Mouse (Mus musculus): Measurements from ENCODE around the gene Arhgap32. TPM values are rescaled to one million over a fixed set of nuclear protein-coding genes. Genes with fewer than 3 reads are reported as not detected.

The Arhgap32 gene
- polyA plus RNA-seq, 1 experiment from 2014 or later, result 4.1 TPM

DNA sequence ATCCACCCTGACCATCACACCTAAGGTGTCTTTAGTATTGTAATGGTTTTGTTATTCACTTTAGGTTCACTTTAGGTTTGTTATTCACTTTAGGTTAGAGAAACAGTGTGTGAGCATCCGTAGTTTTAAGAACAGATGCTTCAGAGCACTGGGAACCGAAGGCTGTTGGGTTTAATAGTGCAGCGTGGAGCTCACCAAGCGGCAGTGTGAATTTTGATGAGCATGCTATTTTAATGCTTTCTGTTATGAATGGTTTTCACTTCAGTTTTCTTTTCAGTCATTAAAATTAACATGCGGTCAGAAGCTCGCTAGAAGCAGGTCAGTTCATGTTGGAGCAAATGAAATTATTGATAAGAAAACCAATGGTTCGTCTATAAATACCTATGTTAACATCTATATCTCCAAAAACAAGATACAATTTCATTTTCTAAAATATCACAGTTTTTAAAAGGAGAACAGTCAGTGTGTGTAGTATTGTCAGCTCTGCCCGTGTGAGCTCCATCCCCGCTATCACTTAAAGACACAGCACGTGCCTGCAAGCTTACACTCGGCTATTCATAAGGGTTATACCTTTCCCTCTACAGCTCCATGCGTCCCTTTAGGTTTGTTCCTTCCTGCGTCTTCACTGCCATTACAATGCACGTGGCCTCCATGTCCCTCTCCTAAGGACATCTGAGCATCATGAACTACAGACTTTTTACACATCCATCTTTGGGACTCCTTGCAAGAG is 21.9 kb downstream of the Arhgap32 start:
- Histone ChIP-seq H3K9me3 (ENCODE audit: control insufficient read depth, low read length) (no peaks in the 10 kb centered on the region), H3K9ac (ENCODE audit: low read length) (no peak overlapping the region), H3K27ac (replicated peaks in 1 of 2; ENCODE audit: control insufficient read depth in 1 of 2, insufficient read depth in 1 of 2, low read depth in 2 of 2, low read length in 2 of 2) (no peak overlapping the region), H3K4me1 (ENCODE audit: control insufficient read depth in 2 of 2, insufficient read depth in 2 of 2, low read length in 2 of 2) (peaks cover 9 to 11% of the 10 kb centered on the region in 2 experiments), H3K27me3 (ENCODE audit: control insufficient read depth, insufficient read depth, low read length) (no peaks in the 10 kb centered on the region), H3K4me3 (ENCODE audit: control insufficient read depth in 1 of 2, insufficient read depth in 1 of 2, low read depth in 1 of 2, low read length in 2 of 2) (no peak overlapping the region), H3K36me3 (ENCODE audit: control insufficient read depth, insufficient read depth, low read length) (no peaks in the 10 kb centered on the region), H3K4me2 (ENCODE audit: low read length) (no peak overlapping the region)
- WGBS, result 87% methylated on average over 14 of the region's 14 CpGs
- no peak for ATAC-seq (ENCODE audit: insufficient number of reproducible peaks, insufficient read depth, low FRiP score, low read depth)

DNA sequence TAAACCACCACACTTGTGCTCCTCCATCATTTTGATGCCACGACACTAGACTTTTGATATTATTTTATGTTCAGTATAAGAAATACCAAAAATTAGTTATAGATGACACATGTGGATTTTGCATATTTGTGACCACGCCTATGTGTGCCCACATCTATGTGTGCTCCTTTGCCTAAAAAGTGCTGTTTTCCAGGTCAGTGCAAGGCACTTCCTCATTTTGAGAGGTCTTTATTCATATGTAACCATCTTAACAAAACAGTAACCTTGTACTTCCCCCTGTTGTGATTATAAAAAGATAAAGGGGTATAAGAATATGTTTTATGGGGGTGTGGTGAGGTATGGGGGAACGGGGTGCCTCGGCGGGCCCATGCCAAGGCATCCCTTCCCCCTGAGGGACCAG is 22.7 kb downstream of the Arhgap32 start:
- no peak overlapping the region for H3K4me3 ChIP-seq (ENCODE audit: control insufficient read depth in 1 of 2, insufficient read depth in 1 of 2, low read depth in 1 of 2, low read length in 2 of 2)
- WGBS, result 93% methylated on average over 5 of the region's 5 CpGs
- ATAC-seq (ENCODE audit: insufficient number of reproducible peaks, insufficient read depth, low FRiP score, low read depth), result no peak
- no peak overlapping the region for H3K4me2 ChIP-seq (ENCODE audit: low read length)
- H3K27me3 ChIP-seq (ENCODE audit: control insufficient read depth, insufficient read depth, low read length), result no peaks in the 10 kb centered on the region
- no peak overlapping the region for H3K27ac ChIP-seq (replicated peaks in 1 of 2; ENCODE audit: control insufficient read depth in 1 of 2, insufficient read depth in 1 of 2, low read depth in 2 of 2, low read length in 2 of 2)
- no peak overlapping the region for H3K9ac ChIP-seq (ENCODE audit: low read length)
- H3K9me3 ChIP-seq (ENCODE audit: control insufficient read depth, low read length), result no peaks in the 10 kb centered on the region
- H3K36me3 ChIP-seq (ENCODE audit: control insufficient read depth, insufficient read depth, low read length), result no peaks in the 10 kb centered on the region
- peaks cover 11 to 14% of the 10 kb centered on the region in 2 experiments for H3K4me1 ChIP-seq (ENCODE audit: control insufficient read depth in 2 of 2, insufficient read depth in 2 of 2, low read length in 2 of 2)

DNA sequence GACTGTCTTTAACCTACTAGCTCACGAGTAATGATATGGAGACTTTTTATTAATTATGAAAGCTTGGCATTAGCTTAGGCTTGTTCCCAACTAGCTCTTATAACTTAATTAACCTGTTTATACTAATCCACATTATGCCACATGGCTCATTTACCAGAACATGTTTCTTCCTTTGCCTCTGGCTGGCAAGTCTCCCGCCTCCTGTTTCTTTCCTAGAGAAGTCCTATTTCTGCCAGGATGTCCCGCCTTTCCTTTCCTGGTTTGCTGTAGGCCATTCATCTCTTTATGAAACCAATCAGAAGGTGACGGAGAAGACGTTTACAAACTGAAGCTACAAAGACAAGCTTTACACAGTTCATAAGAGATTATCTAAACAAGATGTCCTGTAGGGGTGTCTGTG is 23.7 kb downstream of the Arhgap32 start:
- no peak overlapping the region for H3K4me2 ChIP-seq (ENCODE audit: low read length)
- WGBS, result 82% methylated on average over 5 of the region's 5 CpGs
- peaks cover 11 to 14% of the 10 kb centered on the region in 2 experiments for H3K4me1 ChIP-seq (ENCODE audit: control insufficient read depth in 2 of 2, insufficient read depth in 2 of 2, low read length in 2 of 2)
- H3K9ac ChIP-seq (ENCODE audit: low read length), result no peak overlapping the region
- no peaks in the 10 kb centered on the region for H3K27me3 ChIP-seq (ENCODE audit: control insufficient read depth, insufficient read depth, low read length)
- no peak overlapping the region for H3K27ac ChIP-seq (replicated peaks in 1 of 2; ENCODE audit: control insufficient read depth in 1 of 2, insufficient read depth in 1 of 2, low read depth in 2 of 2, low read length in 2 of 2)
- ATAC-seq (ENCODE audit: insufficient number of reproducible peaks, insufficient read depth, low FRiP score, low read depth), result no peak
- H3K9me3 ChIP-seq (ENCODE audit: control insufficient read depth, low read length), result no peaks in the 10 kb centered on the region
- no peak overlapping the region for H3K4me3 ChIP-seq (ENCODE audit: control insufficient read depth in 1 of 2, insufficient read depth in 1 of 2, low read depth in 1 of 2, low read length in 2 of 2)
- no peaks in the 10 kb centered on the region for H3K36me3 ChIP-seq (ENCODE audit: control insufficient read depth, insufficient read depth, low read length)

DNA sequence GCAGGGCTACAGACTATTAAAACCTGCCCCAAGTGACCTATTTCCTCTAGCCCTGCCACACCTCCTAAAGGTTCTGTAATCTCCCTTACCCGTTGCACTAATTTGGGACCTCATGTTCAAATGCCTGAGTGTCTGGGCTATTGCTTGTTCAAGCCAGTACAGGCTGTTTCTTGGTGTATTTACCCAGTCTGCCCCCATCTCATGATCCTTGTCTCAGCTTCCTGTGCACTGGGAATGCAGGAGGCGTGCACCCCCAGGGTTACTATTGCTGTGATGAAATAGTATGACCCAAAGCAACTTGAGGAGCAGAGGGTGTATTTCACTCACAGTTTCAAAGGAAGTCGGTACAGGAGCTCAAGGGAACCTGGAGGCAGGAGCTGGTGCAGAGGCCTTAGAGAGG is 26.9 kb downstream of the Arhgap32 start:
- Histone ChIP-seq H3K4me2 (ENCODE audit: low read length) (no peak overlapping the region), H3K9ac (ENCODE audit: low read length) (no peak overlapping the region), H3K4me3 (ENCODE audit: control insufficient read depth in 1 of 2, insufficient read depth in 1 of 2, low read depth in 1 of 2, low read length in 2 of 2) (no peak overlapping the region), H3K9me3 (ENCODE audit: control insufficient read depth, low read length) (no peaks in the 10 kb centered on the region), H3K27me3 (ENCODE audit: control insufficient read depth, insufficient read depth, low read length) (no peaks in the 10 kb centered on the region), H3K36me3 (ENCODE audit: control insufficient read depth, insufficient read depth, low read length) (no peaks in the 10 kb centered on the region), H3K4me1 (ENCODE audit: control insufficient read depth in 2 of 2, insufficient read depth in 2 of 2, low read length in 2 of 2) (peaks cover 10 to 29% of the 10 kb centered on the region in 2 experiments), H3K27ac (replicated peaks in 1 of 2; ENCODE audit: control insufficient read depth in 1 of 2, insufficient read depth in 1 of 2, low read depth in 2 of 2, low read length in 2 of 2) (0 out of 4 replicates have a peak overlapping the region, but pooled peaks of 1 of the 2 experiments have one; percentile 10)
- ATAC-seq (ENCODE audit: insufficient number of reproducible peaks, insufficient read depth, low FRiP score, low read depth), result no peak
- WGBS, result 49% methylated on average over 3 of the region's 3 CpGs

DNA sequence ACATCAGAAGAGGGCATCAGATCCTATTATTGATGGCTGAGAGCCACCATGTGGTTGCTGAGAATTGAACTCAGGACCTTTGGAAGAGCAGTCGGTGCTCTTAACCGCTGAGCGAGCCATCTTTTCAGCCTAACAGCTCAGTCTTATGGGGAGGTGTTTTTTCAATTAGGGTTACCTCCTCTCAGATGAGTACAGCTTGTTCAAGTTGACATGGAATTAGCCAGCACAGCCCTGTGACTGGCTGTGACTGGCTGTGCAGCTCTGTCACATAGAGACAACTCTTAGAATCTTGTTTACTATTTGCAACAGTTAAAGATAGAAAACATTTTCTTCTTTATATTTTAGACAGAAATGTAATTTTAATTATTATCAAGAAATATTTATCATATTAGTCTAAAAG is 27.5 kb downstream of the Arhgap32 start:
- H3K4me2 ChIP-seq (ENCODE audit: low read length), result no peak overlapping the region
- H3K27me3 ChIP-seq (ENCODE audit: control insufficient read depth, insufficient read depth, low read length), result no peaks in the 10 kb centered on the region
- H3K9ac ChIP-seq (ENCODE audit: low read length), result no peak overlapping the region
- no peak overlapping the region for H3K27ac ChIP-seq (replicated peaks in 1 of 2; ENCODE audit: control insufficient read depth in 1 of 2, insufficient read depth in 1 of 2, low read depth in 2 of 2, low read length in 2 of 2)
- no peak for ATAC-seq (ENCODE audit: insufficient number of reproducible peaks, insufficient read depth, low FRiP score, low read depth)
- H3K4me3 ChIP-seq (ENCODE audit: control insufficient read depth in 1 of 2, insufficient read depth in 1 of 2, low read depth in 1 of 2, low read length in 2 of 2), result no peak overlapping the region
- no peaks in the 10 kb centered on the region for H3K36me3 ChIP-seq (ENCODE audit: control insufficient read depth, insufficient read depth, low read length)
- 98% methylated on average over 3 of the region's 3 CpGs for WGBS
- no peaks in the 10 kb centered on the region for H3K9me3 ChIP-seq (ENCODE audit: control insufficient read depth, low read length)
- H3K4me1 ChIP-seq (ENCODE audit: control insufficient read depth in 2 of 2, insufficient read depth in 2 of 2, low read length in 2 of 2), result peaks cover 10 to 29% of the 10 kb centered on the region in 2 experiments

DNA sequence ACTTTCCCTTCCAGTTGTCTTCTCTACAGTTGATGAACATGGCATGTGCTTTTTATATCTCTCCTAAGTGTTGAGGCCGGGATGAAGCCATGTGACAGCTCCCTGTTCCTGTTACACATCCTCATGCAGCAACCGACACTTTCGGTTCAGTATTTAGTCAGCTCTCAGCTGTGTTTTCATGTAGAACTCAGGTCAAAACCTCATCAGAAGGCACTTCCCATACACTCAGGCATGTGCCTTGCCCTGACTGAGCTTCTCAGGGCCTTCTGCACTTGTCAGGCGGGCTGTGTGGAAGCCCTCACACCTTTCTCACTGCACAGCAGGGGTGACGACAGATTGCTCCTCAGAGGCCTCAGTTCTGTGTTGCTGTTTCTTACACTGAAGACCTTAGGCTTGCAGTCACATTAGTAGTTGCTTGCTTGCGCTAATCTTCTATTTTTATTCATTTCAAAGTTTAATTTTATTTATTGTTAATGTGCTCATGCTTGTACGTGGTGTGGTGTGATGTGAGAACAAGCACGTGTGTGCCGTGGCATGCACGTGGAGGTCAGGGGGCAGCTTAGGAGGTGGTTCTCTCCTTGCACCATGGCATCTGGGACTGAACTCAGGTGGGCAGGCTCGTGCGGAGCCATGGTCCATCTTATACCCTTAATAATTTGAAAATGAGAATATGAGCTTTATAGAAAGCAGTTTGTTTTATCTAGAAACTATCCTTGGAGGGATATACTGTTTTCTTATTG is 30.5 kb downstream of the Arhgap32 start:
- Histone ChIP-seq H3K36me3 (ENCODE audit: control insufficient read depth, insufficient read depth, low read length) (no peaks in the 10 kb centered on the region), H3K4me2 (ENCODE audit: low read length) (peak overlapping the region; percentile 54), H3K27ac (replicated peaks in 1 of 2; ENCODE audit: control insufficient read depth in 1 of 2, insufficient read depth in 1 of 2, low read depth in 2 of 2, low read length in 2 of 2) (peak overlapping the region; percentile 83 to 87), H3K4me3 (ENCODE audit: control insufficient read depth in 1 of 2, insufficient read depth in 1 of 2, low read depth in 1 of 2, low read length in 2 of 2) (0 out of 4 replicates have a peak overlapping the region, but pooled peaks of 1 of the 2 experiments have one; percentile 10), H3K27me3 (ENCODE audit: control insufficient read depth, insufficient read depth, low read length) (no peaks in the 10 kb centered on the region), H3K4me1 (ENCODE audit: control insufficient read depth in 2 of 2, insufficient read depth in 2 of 2, low read length in 2 of 2) (peaks cover 12 to 29% of the 10 kb centered on the region in 2 experiments), H3K9ac (ENCODE audit: low read length) (0 out of 2 replicates have a peak overlapping the region, but pooled peaks have one; percentile 26), H3K9me3 (ENCODE audit: control insufficient read depth, low read length) (no peaks in the 10 kb centered on the region)
- peak; percentile 50; the same call in 1 of the 2 replicates for ATAC-seq (ENCODE audit: insufficient number of reproducible peaks, insufficient read depth, low FRiP score, low read depth)
- WGBS, result 28% methylated on average over 12 of the region's 12 CpGs

DNA sequence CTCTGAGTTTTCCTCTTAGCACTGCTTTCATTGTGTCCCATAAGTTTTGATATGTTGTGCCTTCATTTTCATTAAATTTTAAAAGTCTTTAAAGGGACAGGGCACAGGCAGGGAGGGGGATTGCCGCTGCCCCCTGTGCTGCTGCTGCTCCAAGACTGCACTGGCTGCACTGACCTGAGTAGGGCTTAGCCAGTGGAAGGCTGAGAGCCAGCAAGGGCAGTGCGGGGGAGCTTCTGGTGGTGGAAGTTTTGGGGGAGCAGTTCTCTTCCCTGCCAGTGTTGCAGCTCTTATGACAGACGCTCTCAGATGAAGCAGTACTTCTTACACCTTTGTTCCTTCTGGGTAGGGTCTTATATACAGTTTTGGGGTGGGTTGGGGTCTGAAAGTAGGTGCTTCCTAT is 33.3 kb downstream of the Arhgap32 start:
- Histone ChIP-seq H3K27ac (replicated peaks in 1 of 2; ENCODE audit: control insufficient read depth in 1 of 2, insufficient read depth in 1 of 2, low read depth in 2 of 2, low read length in 2 of 2) (no peak overlapping the region), H3K4me1 (ENCODE audit: control insufficient read depth in 2 of 2, insufficient read depth in 2 of 2, low read length in 2 of 2) (peaks cover 6 to 22% of the 10 kb centered on the region in 2 experiments), H3K4me3 (ENCODE audit: control insufficient read depth in 1 of 2, insufficient read depth in 1 of 2, low read depth in 1 of 2, low read length in 2 of 2) (no peak overlapping the region), H3K27me3 (ENCODE audit: control insufficient read depth, insufficient read depth, low read length) (no peaks in the 10 kb centered on the region), H3K4me2 (ENCODE audit: low read length) (no peak overlapping the region), H3K9me3 (ENCODE audit: control insufficient read depth, low read length) (no peaks in the 10 kb centered on the region), H3K36me3 (ENCODE audit: control insufficient read depth, insufficient read depth, low read length) (no peaks in the 10 kb centered on the region), H3K9ac (ENCODE audit: low read length) (no peak overlapping the region)
- WGBS, result 73% methylated on average over 3 of the region's 3 CpGs
- no peak for ATAC-seq (ENCODE audit: insufficient number of reproducible peaks, insufficient read depth, low FRiP score, low read depth)
